Mouse (Mus musculus): Measurements from ENCODE around the gene Batf.

GRCm38 (mm10) chr12:85757074-85757473 is 70.6 kb downstream of the Batf start:
- TF ChIP-seq POLR2A (IDR thresholded peaks at IDR 0.05; ENCODE audit: insufficient read depth, low read depth, low read length), result no peak
- no peak for TF ChIP-seq CTCF (IDR thresholded peaks at IDR 0.05; ENCODE audit: insufficient read depth, low read depth, low read length)
